Mouse (Mus musculus): ENCODE measurements around the gene Cd68.
A peak's percentile ranks its signal among the peaks of the same experiment; 100 is the strongest.

- no peak for TF ChIP-seq POLR2A (IDR thresholded peaks at IDR 0.05; ENCODE audit: insufficient read depth, low read depth, low read length)
- TF ChIP-seq CTCF (IDR thresholded peaks at IDR 0.05), result peak; percentile 94
Measured at GRCm38 (mm10) chr11:69656617-69657461, 9.1 kb downstream of the Cd68 start.
